Mouse (Mus musculus) lung, postnatal 0 days (tissue): ENCODE measurements at regions not wholly inside any gene's neighbourhood (a gene's known extent, or its start where the extent isn't known, plus 50 kb on each side); places are given as distances from the start of the nearest gene placed in this dataset.
A peak's percentile ranks its signal among the peaks of the same experiment; 100 is the strongest.

Experiments used
- ATAC-seq: fragments of 200-750 bp; cut with Nextera tagmentation; 2 replicates; pipeline ENCODE4 v1.8.0; 2017; ENCODE audit warnings: moderate library complexity
- DNase-seq: peaks from one replicate; pipeline ENCODE4 v3.0.0-alpha.2; 2016; ENCODE audit warnings: low spot score
- H3K27ac ChIP-seq: fragments of 300-500 bp; sonication (generic); 2 replicates; pipeline ENCODE4 v1.5.1; 2014; ENCODE audit warnings: antibody characterized with exemption, mild to moderate bottlenecking, low read length, mixed read lengths
- H3K27me3 ChIP-seq: fragments of 300-500 bp; sonication (generic); replicated peaks from 2 replicates; pipeline ENCODE4 v1.6.1; 2014; ENCODE audit warnings: low read length, mixed read lengths; ENCODE audit not compliant: insufficient read depth
- H3K36me3 ChIP-seq: fragments of 300-500 bp; sonication (generic); 2 replicates; pipeline ENCODE4 v1.6.1; 2014; ENCODE audit warnings: low read length, mixed read lengths; ENCODE audit not compliant: insufficient read depth
- H3K4me1 ChIP-seq: fragments of 300-500 bp; sonication (generic); 2 replicates; pipeline ENCODE4 v1.6.1; 2014; ENCODE audit warnings: antibody characterized with exemption, low read depth, low read length, mixed read lengths; ENCODE audit not compliant: insufficient read depth
- H3K4me2 ChIP-seq: fragments of 300-500 bp; sonication (generic); replicated peaks from 2 replicates; pipeline ENCODE4 v1.6.1; 2014; ENCODE audit warnings: low read depth, mild to moderate bottlenecking, low read length, moderate library complexity, mixed read lengths
- H3K4me3 ChIP-seq: fragments of 300-500 bp; sonication (generic); 2 replicates; pipeline ENCODE4 v1.5.1; 2014; ENCODE audit warnings: low read depth, low read length
- H3K9ac ChIP-seq: fragments of 300-500 bp; sonication (generic); replicated peaks from 2 replicates; pipeline ENCODE4 v1.6.1; 2014; ENCODE audit warnings: low read depth, mild to moderate bottlenecking
- H3K9me3 ChIP-seq: fragments of 300-500 bp; sonication (generic); 2 replicates; pipeline ENCODE4 v1.6.1; 2016; ENCODE audit warnings: low read length, mixed read lengths
- CTCF ChIP-seq: IDR thresholded peaks from 2 replicates; pipeline ENCODE4 v1.5.1; 2016; ENCODE audit warnings: antibody characterized with exemption, mild to moderate bottlenecking
- EP300 ChIP-seq: IDR thresholded peaks from 2 replicates; pipeline ENCODE4 v1.6.1; 2016; ENCODE audit warnings: antibody characterized with exemption, mild to moderate bottlenecking, control low read depth
- WGBS: fragments of 180-500 bp; shearing (Covaris S2); extraction: QIAGEN DNeasy Blood & Tissue Kit; methylation state at CpG from one replicate; pipeline ENCODE4 v1.1.7; 2014; 5-methylcytosine and 5-hydroxymethylcytosine counted together

GRCm38 (mm10) chr9:52495483-52496270 lies 183.9 kb downstream of the AI593442 start:
- Histone ChIP-seq H3K27me3 (no peaks in the 10 kb centered on the region), H3K4me2 (no peak overlapping the region), H3K36me3 (no peaks in the 10 kb centered on the region), H3K9me3 (no peaks in the 10 kb centered on the region), H3K4me1 (no peaks in the 10 kb centered on the region), H3K27ac (no peak overlapping the region), H3K9ac (no peak overlapping the region), H3K4me3 (no peak overlapping the region)
- peak; percentile 8 for DNase-seq
- TF ChIP-seq CTCF (peak; percentile 53), EP300 (no peak)
- WGBS: 49% methylated on average over 8 of the region's 8 CpGs
- no peak for ATAC-seq

- WGBS: 50% methylated on average over 2 of the region's 2 CpGs
- TF ChIP-seq EP300: no peak
- TF ChIP-seq CTCF: no peak
- Histone ChIP-seq H3K36me3 (no peaks in the 10 kb centered on the region), H3K9ac (no peak overlapping the region), H3K4me3 (no peak overlapping the region), H3K4me2 (no peak overlapping the region), H3K27ac (no peak overlapping the region), H3K4me1 (no peaks in the 10 kb centered on the region), H3K9me3 (no peaks in the 10 kb centered on the region), H3K27me3 (no peaks in the 10 kb centered on the region)
- DNase-seq: no peak
- no peak for ATAC-seq
These were observed 186.6 kb downstream of the AI593442 start for GRCm38 (mm10) chr9:52492947-52493505.

DNA sequence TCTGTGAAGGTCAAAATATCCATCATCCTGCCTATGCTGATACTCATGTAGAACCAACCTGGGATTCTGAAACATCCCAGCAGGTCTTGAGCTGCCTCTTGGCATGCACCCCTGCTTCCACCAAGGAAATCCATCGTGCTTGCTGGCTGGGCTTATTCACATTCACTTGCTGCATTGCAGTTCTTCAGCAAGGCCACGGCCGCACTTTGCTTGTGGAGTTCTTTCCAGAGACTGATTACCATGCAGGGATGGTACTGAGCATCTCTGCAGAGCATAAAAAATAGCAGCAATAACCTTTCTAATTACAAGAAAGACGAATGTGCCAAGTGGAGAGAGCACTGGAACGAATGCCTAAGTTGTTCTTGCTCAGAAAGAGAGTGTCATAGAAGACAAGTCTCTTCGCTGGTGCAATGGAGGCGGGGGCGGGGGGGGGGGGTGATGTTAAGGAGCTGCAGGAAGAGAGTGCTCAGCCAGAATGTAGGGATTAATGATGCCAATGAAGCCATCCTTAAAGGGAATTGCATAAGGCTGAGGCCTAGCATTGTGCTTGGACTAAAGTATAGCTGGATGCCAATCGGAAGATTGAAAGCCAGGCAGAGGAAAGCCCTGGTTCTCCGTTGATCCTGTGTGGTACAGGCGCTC lies 205.9 kb downstream of the AI593442 start:
- 73% methylated on average over 10 of the region's 11 CpGs for WGBS
- Histone ChIP-seq H3K36me3 (no peaks in the 10 kb centered on the region), H3K27ac (no peak overlapping the region), H3K9ac (no peak overlapping the region), H3K27me3 (no peaks in the 10 kb centered on the region), H3K4me1 (no peaks in the 10 kb centered on the region), H3K4me3 (no peak overlapping the region), H3K4me2 (no peak overlapping the region), H3K9me3 (no peaks in the 10 kb centered on the region)
- no peak for ATAC-seq
- TF ChIP-seq EP300 (no peak), CTCF (no peak)
- no peak for DNase-seq

DNA sequence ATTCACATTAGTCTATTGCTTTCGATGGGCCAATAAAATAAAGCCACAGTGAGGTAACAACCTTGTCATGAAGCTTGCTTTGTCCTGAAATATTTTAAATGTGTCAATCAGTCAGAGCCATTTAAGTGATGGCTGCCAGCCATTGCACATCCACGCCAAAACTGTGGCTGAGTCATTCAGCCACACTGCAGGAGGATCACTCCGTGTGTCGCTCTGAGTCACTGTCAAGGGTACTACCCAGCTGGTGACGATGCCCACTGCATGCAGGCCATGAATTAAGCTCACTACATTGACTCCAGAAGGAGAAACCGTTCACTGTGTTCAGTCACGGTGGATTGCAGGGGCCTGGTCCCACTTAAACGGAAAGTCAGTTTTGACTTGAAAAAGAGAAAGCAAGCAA lies 206.7 kb downstream of the AI593442 start:
- no peak overlapping the region for H3K27ac ChIP-seq
- H3K4me3 ChIP-seq: no peak overlapping the region
- WGBS: 79% methylated on average over 8 of the region's 8 CpGs
- H3K9ac ChIP-seq: no peak overlapping the region
- no peak for ATAC-seq
- H3K4me2 ChIP-seq: no peak overlapping the region
- H3K4me1 ChIP-seq: no peaks in the 10 kb centered on the region
- H3K36me3 ChIP-seq: no peaks in the 10 kb centered on the region
- no peaks in the 10 kb centered on the region for H3K27me3 ChIP-seq
- DNase-seq: no peak
- TF ChIP-seq EP300 (no peak), CTCF (no peak)
- H3K9me3 ChIP-seq: no peaks in the 10 kb centered on the region

DNA sequence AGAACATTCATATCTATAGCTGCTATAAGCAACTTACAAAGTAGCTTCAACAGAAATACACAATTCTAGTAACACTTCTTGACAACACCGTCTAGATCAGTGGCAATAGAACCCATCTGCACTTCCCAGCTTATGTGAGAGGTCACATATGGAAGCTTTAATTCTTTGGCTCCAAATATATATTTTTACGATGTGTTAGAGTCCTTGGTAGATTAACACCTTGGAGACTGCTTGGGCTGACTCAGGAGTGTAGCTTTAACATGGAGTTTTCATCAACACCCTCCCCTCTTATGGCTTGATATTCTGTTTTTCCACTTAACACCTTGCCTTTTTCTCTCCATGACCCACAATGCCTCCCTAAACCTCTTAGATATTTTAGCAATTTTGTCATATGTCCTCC lies 221.1 kb downstream of the AI593442 start:
- no peak for ATAC-seq
- 34% methylated on average over 2 of the region's 2 CpGs for WGBS

GRCm38 (mm10) chr9:52454445-52454844 lies 225.1 kb downstream of the AI593442 start:
- no peaks in the 10 kb centered on the region for H3K4me1 ChIP-seq
- no peaks in the 10 kb centered on the region for H3K36me3 ChIP-seq
- DNase-seq: no peak
- no peak overlapping the region for H3K9ac ChIP-seq
- H3K4me2 ChIP-seq: no peak overlapping the region
- H3K9me3 ChIP-seq: no peaks in the 10 kb centered on the region
- WGBS: 75% methylated on average over 2 of the region's 2 CpGs
- no peak for TF ChIP-seq CTCF
- no peak for TF ChIP-seq EP300
- H3K4me3 ChIP-seq: no peak overlapping the region
- ATAC-seq: no peak
- no peak overlapping the region for H3K27ac ChIP-seq
- H3K27me3 ChIP-seq: no peaks in the 10 kb centered on the region

More for the DNA sequence above, 221.1 kb downstream of the AI593442 start:
- H3K27me3 ChIP-seq: no peaks in the 10 kb centered on the region
- no peak for DNase-seq
- no peak overlapping the region for H3K9ac ChIP-seq
- no peaks in the 10 kb centered on the region for H3K36me3 ChIP-seq
- H3K4me2 ChIP-seq: no peak overlapping the region
- no peaks in the 10 kb centered on the region for H3K4me1 ChIP-seq
- H3K9me3 ChIP-seq: no peaks in the 10 kb centered on the region
- H3K4me3 ChIP-seq: no peak overlapping the region
- TF ChIP-seq CTCF (no peak), EP300 (no peak)
- no peak overlapping the region for H3K27ac ChIP-seq
